Mouse (Mus musculus): ENCODE measurements at regions not wholly inside any gene's neighbourhood (a gene's known extent, or its start where the extent isn't known, plus 50 kb on each side); places are given as distances from the start of the nearest gene placed in this dataset.

DNA sequence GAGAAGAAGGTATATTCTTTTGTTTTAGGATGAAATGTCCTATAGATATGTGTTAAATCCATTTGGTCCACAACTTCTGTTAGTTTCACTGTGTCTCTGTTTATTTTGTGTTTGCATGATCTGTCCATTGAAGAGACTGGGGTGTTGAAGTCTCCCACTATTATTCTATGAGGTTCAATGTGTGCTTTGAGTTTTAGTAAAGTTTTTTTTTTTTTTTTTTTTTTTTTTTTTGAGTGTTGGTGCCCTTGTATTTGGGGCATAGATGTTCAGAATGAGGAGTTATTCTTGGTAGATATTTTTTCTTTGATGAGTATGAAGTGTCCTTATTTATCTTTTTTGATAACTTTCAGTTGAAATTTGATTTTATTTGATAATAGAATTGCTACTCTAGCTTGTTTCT is 301.4 kb upstream of the Tet2 start:
- DNase-seq (ENCODE audit: low spot score), result no peak

DNA sequence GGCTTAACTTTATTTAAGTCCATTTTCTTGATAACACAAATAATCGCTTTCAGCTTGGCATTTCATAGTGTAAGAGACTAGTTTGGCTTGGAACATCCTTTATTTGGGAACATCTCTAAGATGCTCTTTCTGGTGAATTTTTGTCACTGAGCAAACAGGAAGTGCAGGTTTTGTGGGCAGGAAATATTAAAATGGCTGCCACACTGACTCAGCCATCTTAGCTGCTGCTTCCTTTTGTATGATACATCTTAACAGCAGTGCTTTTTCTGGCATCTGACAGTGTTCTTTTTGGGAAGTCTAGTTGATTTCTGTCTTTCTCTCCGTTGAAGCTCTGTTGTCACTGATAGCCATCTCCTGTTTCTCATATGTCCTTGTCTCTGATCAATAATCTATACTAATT is 329.4 kb upstream of the Tet2 start:
- no peak for DNase-seq (ENCODE audit: low spot score)

DNA sequence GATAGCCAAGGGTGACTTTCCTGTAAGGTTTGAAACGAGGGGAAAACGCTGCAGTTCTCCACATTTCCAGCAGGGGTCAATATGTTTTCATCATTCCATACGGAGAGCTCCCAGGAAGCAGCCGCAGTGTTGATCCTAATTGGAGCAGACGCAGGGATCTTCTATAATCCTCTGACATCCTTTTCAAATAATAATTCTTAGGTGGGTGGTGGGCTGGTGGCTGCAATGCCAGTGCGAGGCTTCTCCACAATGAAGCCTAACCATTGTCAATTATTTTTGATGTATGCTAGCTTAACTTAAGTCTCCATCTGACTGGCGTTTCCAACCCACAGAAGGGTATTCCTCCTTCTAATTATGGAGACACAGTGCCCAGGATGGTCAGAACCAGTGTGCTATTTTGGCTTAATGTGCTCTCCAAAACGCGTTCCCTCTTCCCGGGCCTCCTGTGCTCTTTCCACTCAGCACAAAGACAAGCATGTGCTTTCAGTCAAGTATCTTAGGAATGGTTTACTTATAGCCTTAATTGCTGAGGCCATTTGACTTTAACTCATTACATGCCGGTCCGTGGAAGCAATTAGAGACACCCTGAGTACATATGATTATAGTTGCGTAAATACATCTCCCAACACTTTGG is 331.6 kb upstream of the Tet2 start:
- DNase-seq (ENCODE audit: low spot score), result peak; percentile 64

DNA sequence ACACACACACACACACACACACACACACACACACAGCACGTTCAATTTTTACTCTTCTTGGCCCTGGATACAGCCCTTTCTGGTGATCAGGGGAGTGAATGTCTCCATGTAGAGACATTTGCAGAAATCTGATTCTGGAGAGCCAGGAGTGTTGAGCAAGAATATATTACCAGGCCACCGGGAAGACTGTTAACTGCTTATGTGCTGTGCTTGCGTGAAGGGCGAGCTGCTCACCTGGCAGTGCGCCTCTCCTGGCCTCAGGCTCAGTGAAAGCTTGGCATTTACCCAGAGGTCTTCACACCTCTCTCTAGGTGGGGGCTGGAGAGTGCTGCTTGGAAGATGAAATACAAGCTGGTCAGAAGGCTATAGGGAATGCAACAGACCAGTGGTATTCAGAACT is 332.4 kb upstream of the Tet2 start:
- DNase-seq (ENCODE audit: low spot score), result no peak

DNA sequence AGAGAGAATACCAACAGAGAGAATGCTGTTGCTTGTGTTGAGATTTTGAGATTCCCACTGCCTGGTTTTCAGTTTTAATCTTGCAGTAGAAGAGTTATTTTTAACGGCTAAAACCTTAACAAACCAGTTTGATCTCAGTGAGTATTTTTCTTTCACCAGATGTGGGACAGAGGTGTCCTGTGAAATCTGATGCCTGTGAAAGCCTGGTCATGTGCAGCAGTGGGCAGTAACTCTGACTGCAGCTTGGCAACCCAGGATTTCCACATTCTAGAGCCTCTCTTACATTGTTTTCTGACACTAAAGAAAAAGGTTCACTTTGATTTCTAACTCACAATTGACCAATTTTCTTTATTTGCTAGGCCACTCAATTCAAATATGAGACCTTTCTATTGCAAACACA is 335.7 kb upstream of the Tet2 start:
- no peak for DNase-seq (ENCODE audit: low spot score)

DNA sequence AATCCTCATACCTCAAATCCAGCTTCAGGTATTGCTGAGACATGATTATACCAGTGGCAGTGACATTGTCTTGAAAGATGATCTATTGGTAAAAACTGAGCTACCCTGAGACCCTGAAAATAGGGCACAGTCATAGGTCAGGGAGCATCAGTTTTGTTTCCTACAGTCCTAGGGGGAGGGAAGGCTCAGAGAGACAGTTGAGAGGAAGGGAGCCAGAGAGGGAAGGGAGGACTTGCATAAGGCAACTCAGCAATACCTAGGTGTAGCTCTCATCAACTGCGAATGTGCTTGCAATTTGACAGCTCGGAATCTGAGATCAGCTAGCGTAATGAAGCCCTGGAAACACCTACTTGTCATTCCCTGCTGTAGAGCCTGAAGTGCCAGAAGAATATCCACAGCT is 334.4 kb upstream of the Cxxc4 start:
- no peak for DNase-seq (ENCODE audit: low spot score)

DNA sequence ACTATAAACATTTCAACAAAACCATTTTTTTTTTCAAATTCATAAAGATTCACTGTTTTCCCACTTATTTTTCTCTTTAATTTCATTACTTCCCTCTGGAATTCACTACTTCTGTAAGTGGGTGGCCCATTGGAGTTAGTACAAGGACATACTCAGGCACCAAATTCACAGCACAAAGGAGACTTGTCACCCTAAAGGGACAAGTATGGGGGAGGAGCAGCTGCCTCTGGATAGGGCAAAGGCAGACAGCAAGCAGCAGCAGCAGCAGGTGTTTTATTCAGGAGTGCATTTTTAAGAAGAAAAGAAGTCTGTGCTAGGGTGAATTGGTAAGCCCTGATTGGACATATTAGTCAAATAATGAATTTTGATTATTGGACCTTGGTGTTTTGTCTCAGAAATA is 314.1 kb upstream of the Cxxc4 start:
- DNase-seq (ENCODE audit: low spot score), result no peak

DNA sequence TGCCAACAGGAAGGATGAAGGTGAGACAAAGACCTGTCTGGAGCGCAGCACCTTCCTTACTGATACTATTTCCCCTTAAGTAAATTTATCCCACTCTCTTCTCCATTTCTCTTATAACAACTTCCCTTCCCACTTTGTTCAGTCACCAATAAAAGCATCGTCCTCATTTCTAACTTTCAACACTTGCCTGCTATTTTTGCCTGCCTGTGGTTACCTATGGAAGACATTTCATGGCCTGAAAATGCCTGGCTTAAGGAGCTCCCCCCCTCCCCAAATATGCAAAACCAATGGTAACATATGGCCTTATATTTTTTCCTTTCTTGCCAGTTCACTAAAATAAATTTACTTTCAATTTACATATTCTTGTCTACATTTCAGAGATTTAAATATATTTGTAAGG is 271.0 kb upstream of the Cxxc4 start:
- no peak for DNase-seq (ENCODE audit: low spot score)

DNA sequence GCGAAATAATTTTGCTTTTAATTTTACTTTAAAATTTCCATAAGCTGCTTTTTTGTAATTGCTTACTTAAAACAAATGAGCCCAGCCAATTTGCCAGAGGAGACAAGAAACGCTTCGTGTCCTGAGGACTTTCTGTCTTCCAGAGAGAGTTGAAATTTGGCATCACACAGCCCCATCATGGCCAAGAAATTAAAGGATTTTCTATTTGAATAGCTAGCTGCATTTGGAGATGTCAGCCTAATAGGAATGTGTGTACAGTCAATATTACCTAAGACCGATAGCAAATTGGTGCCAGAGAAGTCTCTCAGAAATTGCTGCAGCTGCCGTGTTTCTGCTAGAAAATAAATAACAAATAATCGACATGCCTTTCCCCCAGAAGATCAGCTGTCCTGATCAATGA is 268.1 kb upstream of the Cxxc4 start:
- no peak for DNase-seq (ENCODE audit: low spot score)

DNA sequence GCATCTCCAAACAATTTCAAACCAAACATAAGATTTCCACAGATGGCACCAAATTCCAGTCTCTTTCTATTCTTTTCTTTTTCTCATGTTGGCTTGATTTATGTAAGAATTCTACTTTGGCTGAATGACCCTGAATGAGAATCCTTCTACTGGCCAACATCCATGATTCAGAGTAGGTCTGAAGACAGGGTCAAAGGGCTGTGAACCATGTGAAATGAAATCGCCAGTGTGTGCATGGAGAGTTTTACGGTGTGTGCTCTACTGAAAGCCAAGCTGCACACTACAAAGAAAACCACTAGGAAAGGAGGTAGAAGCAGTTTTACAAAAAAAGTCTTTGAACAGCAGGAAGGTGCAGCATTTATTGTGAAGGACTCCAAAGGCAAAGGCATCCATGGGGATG is 263.5 kb upstream of the Cxxc4 start:
- no peak for DNase-seq (ENCODE audit: low spot score)

DNA sequence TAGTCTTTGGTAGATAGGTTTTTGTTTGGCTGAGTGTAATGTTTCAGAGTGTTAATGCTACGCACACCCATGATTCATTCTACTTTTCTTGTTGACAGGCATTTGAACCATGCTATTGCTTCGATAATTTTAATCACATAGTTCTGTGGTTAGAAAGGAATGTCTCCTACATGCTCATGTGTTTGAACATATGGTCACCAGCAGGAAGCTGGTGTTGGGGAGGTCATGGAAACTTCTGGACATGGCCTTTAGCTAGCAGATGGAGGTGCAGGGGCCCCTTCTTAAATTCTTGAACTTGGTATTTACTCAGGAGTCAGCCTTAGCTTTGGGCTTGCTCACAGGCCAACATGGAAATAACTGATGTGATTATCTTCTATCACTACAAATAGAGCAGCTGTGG is 248.6 kb upstream of the Cxxc4 start:
- no peak for DNase-seq (ENCODE audit: low spot score)

DNA sequence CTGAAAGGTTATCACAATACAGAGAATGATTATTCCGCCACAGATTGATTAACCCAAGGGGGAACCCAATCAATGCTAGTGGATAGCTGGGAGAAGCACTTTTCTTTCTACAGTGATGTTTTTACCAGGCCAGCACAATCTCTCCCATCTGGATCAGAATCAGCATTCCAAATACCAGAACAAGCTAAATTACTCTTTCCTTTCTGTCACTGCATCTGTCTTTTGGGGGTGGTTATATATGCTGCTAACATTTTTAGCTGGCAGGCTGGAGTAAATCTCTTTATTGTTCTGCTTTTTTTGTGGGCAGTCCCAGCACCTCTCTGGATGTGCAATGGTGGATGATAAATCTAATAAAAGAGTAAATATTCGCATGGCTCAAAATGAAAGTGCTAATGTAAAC is 242.3 kb upstream of the Cxxc4 start:
- no peak for DNase-seq (ENCODE audit: low spot score)

DNA sequence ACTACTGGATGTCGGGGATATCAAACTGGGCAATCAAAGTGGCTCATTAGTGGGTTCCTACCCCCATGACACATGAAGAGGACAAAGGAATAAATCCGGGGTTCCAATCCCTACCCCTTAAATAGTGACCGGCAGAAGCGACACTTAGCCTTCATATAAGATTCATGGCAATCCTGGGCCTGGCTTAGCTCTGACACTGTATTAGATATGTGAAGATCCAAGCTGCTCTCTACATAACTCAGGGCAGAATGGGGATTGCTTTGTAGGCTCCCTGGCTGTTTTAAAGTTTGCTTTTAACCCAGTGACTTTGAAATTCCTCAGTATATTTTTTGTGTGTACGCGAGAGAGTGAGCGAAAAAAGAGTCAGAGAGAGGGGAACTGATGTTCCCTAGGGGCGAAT is 236.3 kb upstream of the Cxxc4 start:
- DNase-seq (ENCODE audit: low spot score), result no peak

DNA sequence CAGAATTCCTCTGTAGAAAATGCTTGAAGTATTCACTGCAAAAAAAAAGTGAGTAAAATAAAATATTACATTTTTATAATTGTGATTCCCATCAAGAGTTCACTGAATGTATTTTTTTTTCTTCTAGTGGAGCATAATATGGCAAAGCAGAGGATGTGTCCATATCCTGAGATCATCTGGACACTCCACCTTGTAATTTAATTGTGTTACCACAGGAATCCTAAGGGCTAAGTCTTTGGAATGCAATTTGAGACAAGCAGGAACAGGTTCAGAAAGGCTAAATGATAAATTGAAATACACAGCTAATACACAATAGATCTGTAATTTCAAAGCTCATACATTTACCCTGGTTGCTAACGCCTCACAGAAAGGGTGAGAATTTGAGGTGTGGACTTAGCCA is 235.7 kb upstream of the Cxxc4 start:
- no peak for DNase-seq (ENCODE audit: low spot score)

DNA sequence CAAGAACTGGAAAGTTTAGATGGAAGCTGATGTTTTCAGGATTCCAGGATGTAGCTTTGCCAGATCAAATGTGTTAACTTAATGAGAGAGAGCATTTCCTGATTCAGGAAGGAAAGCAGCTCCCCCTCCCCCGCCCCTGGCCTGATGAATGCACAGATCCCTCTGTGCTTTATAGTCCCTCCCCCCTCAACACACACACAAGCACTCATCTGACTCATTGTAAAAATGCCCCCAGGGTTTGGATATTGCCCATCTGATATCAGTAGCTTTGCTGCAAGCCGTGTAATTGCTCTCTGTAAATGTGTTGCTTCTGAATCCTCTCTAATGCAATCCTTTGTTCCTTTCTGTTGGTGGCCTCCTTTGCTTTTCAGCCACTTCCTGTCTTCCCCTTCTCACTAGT is 221.5 kb upstream of the Cxxc4 start:
- no peak for DNase-seq (ENCODE audit: low spot score)

DNA sequence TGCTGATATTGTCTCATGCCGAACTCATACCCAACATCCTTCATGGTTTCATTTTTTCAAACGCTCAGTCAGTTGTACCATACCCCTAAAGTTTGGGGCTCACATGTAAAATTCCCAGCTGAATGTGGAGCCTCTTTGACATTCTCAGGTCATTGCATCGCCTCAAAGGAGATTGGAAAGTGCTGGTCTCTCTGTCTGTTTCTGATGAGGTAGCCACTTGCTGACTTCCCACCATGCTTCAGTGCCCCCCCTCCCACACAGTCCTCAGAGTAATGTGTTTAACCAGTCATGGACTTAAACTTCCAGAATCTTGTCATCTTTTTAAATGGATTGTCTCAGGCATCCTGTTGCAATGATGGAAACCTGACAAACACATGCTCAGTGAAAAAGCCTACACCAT is 220.9 kb upstream of the Cxxc4 start:
- no peak for DNase-seq (ENCODE audit: low spot score)

DNA sequence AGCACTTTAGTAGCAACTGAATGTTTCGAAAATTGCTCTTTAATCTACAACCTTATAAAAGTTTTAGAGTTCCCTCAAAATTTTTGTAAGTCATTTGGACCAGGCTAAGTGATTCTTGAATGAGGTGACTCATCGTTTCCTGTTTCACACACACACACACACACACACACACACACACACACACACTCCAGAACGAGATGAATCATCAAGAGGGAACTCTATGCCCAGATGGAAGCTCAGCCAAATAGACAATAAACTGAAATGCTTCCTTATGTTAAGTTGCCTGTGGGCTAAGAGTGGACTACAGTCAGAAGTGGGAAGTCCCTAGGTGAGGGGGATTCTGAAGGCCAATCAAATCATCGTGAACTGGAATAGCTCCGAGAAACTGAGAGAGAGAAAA is 202.4 kb upstream of the Cxxc4 start:
- DNase-seq (ENCODE audit: low spot score), result no peak

DNA sequence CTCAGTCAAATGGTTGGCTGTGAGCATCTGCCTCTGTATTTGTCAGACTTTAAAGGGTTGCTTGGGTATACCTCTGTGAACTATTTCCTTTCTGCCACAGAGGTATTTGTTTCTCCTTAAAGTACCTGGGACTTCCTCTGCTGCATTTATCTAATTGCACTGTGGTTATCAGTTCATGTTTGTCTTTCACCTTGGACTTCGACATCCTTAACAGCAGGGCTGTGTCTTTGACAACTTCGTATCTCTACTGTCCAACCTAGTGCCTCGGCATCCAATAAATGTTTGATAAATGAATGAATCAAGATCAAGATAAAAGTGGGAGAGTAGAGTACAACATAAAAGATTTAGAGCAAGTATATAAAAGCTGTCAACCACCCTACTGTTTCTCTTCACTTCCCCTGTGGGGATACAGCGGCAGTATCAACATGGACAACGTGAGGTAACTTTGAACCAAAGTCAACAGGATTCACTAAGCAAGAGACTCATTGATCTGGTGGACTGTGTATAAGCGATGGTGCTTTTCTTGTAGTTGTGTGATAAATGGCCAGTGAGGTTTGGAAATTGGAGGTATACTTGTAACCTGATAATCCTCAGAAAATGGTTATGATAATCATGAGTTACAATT is 199.9 kb upstream of the Cxxc4 start:
- no peak for DNase-seq (ENCODE audit: low spot score)

DNA sequence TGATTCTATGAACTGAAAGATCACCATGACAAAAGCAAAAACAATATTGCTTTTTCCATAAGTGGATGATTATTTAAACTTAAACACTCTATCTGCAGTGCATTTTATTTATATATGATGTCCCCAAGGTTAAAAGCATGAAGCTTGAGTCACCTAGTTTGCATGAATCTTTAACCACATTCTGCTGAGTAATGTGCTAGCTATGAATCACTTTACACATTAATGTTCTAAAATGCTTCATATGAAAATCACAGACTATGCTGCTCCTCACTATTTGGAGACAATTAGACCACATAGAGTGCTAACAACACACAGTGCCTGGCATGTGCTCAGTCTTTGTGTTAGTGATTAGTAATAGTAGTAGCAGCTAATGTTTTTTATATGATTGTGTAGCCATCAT is 185.6 kb upstream of the Cxxc4 start:
- no peak for DNase-seq (ENCODE audit: low spot score)

DNA sequence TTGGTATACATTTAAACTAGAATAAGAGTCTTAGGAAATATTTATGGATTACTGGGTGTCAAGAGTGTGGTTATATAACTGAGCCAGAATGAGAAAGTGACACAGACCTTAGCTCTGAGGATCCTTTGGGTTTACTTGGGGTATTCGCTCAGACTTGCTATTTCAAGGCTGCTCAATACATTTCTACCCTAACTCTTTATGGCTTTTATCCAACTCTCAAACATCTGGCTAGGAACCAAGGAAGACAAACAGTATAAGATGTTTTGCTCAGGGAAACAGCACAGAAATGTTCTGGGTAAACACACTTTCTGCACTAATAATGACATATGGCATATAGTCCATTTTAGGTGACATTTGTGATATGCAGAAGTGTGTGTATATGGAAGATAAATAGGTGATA is 153.8 kb upstream of the Cxxc4 start:
- no peak for DNase-seq (ENCODE audit: low spot score)

DNA sequence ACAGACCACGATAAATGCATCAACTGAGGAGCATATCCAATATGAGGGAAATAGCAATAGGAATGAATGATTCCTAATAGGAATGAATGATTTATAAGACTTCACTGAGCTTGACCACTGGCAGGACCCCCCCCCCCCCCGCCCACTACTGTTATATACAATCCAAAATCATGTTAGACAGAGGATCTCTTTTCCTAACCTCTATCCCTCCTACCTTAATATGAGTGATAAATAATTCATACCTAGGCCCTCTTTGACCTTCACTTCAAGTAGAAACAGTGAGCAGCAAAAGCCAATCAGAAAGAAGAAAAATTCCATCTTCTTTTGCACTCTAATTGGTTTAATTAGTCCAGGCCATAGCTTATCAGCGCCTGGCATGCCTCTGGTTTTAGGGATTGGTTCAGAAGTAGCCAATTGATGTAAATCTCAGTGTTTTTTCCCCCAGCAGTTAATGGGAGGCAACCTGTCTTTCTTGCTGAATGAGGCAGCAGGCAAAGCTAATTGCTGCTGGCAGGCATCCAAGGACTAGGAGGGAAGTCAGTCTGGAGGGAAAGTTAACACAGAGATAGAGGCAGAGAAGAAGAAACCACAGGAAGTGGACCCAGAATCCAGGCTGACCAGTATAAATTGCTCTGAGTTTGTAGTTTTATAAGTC is 136.7 kb upstream of the Cxxc4 start:
- no peak for DNase-seq (ENCODE audit: low spot score)

DNA sequence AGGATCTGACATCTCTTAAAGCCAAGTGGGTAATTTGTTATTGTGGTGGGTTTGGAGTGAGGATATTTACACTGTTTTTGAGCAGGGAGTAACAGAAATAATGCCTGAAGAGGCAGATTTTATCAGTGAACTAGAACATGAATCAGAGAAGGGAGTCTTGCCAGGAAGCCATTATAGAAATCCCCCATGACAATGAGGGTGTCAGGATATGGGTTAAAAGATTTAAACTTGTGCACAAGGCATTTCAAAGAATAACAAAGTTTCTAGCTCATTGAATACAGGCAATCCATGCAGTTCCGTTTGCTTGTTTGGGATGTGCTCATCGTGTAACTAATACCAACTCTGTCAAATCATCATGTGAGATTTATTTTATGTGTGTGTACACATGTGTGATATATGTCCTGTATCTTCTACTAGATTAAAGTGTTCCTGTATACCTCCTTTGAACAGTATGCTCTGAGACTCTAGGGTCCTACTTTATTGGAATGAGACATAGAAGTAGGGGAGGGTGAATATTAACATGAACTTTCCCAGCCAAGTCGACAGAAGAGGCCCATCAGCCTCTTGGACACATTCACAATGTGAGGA is 134.0 kb upstream of the Cxxc4 start:
- no peak for DNase-seq (ENCODE audit: low spot score)

DNA sequence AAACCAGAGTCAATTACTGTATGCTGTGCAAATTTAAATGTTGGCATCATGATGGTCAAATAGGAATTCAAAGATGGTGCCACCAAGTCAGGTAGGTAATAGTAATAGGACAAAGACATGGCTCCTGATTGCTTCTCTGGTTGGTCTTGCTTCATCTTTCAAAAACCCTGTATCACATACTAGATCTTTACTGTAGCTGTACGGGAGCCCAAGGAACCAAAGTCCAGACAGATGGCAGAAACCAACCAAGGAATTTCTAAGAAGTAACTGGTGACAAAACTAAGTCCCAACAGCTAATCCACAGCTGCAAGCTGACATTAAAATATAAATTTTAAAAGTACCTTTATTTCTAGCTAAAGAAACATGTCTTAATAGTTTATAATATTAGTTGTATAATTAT is 131.7 kb upstream of the Cxxc4 start:
- no peak for DNase-seq (ENCODE audit: low spot score)

All from heart, adult 8-10 months (tissue).